Mouse (Mus musculus): Measurements from ENCODE around the gene Sult4a1.

DNA sequence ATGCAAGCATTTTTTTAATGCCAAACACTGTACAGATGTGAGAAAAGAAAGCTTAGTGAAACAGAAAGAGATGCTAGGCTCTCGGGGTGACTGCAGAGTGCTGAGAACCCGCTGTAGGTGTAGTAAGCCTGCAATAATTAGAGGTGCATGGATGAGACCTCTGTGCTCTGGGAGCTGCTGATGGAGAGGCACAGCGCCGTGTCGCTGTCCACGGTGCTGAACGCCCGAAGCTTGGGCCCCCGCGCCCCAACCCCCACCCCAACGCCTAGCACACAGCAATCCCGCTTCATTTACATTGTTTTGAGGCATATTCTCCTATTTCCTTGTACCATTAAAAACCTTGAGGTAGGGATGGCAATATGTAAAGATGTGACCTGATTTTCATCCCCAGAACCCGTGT is 3.3 kb upstream of the Sult4a1 start:
- TF ChIP-seq CTCF (IDR thresholded peaks at IDR 0.05; ENCODE audit: insufficient read depth, low read depth, low read length) (no peak), POLR2A (IDR thresholded peaks at IDR 0.05; ENCODE audit: insufficient read depth, low read depth, low read length) (no peak)

All from olfactory bulb, adult 2 months (tissue).